Mouse (Mus musculus): ENCODE measurements around the gene Rnf126. TPM values are rescaled to one million over a fixed set of nuclear protein-coding genes. Genes with fewer than 3 reads are reported as not detected.
A peak's percentile ranks its signal among the peaks of the same experiment; 100 is the strongest.

Rnf126 gene
- total RNA-seq, 1 experiment from 2014 or later = 59.5 TPM

GRCm38 (mm10) chr10:79728323-79729249 is 38.2 kb downstream of the Rnf126 start:
- no peak for DNase-seq

- DNase-seq = peak; percentile 70
These were observed 40.7 kb downstream of the Rnf126 start for GRCm38 (mm10) chr10:79726090-79726489.

GRCm38 (mm10) chr10:79723692-79724091 is 43.1 kb downstream of the Rnf126 start:
- no peak for DNase-seq

GRCm38 (mm10) chr10:79723047-79723446 is 43.7 kb downstream of the Rnf126 start:
- DNase-seq = no peak

- DNase-seq = no peak
These were observed 45.7 kb downstream of the Rnf126 start for GRCm38 (mm10) chr10:79721089-79721488.

GRCm38 (mm10) chr10:79717640-79718357 is 49.0 kb downstream of the Rnf126 start:
- peak; percentile 78 for DNase-seq

- DNase-seq = peak; percentile 41
These were observed 49.8 kb downstream of the Rnf126 start for GRCm38 (mm10) chr10:79716988-79717355.

GRCm38 (mm10) chr10:79716254-79716987 is 50.3 kb downstream of the Rnf126 start, which contains the start of gene Hcn2:
Gene Hcn2, plus strand, starts transcription at chr10:79716634.
- peak; percentile 52 for DNase-seq

GRCm38 (mm10) chr10:79714996-79715395 is 51.8 kb downstream of the Rnf126 start:
- no peak for DNase-seq

- no peak for DNase-seq
These were observed 53.6 kb downstream of the Rnf126 start for GRCm38 (mm10) chr10:79713163-79713562.

GRCm38 (mm10) chr10:79712499-79713126 is 54.1 kb downstream of the Rnf126 start:
- peak; percentile 85 for DNase-seq

- no peak for DNase-seq
These were observed 54.7 kb downstream of the Rnf126 start for GRCm38 (mm10) chr10:79712029-79712428.

GRCm38 (mm10) chr10:79709307-79709706 is 57.4 kb downstream of the Rnf126 start:
- DNase-seq = no peak

GRCm38 (mm10) chr10:79708668-79709067 is 58.1 kb downstream of the Rnf126 start:
- no peak for DNase-seq

Other genes starting within 250 kb of the Rnf126 start
- gene Plpp2, start 233.2 kb downstream of the Rnf126 start, total RNA-seq (2021) = 28.3 and 32.1 TPM in 2 replicates
- gene Mier2, start 211.8 kb downstream of the Rnf126 start, total RNA-seq (2021) = 33.6 and 46.1 TPM in 2 replicates
- gene Theg, start 179.6 kb downstream of the Rnf126 start, total RNA-seq (2021) = not detected in 2 replicates
- gene C2cd4c, start 152.9 kb downstream of the Rnf126 start, total RNA-seq (2021) = 0.09 TPM in 1 of 2 replicates, not detected in the other
- gene Shc2, start 129.0 kb downstream of the Rnf126 start, total RNA-seq (2021) = 3.5 and 4.4 TPM in 2 replicates
- gene Odf3l2, start 121.2 kb downstream of the Rnf126 start, total RNA-seq (2021) = not detected in 2 replicates
- gene Madcam1, start 102.4 kb downstream of the Rnf126 start, total RNA-seq (2021) = not detected in 2 replicates
- 35.0 and 36.5 TPM in 2 replicates for gene Tpgs1, start 97.6 kb downstream of the Rnf126 start, total RNA-seq (2021)
- gene Cdc34, start 84.8 kb downstream of the Rnf126 start, total RNA-seq (2021) = 78.6 and 89.8 TPM in 2 replicates
- 1.2 and 1.6 TPM in 2 replicates for gene Gzmm, start 77.9 kb downstream of the Rnf126 start, total RNA-seq (2021)
- 522 and 531 TPM in 2 replicates for gene Bsg, start 62.5 kb downstream of the Rnf126 start, total RNA-seq (2021)
- gene Hcn2, start 50.3 kb downstream of the Rnf126 start, total RNA-seq (2021) = 5.4 and 7.7 TPM in 2 replicates
- 70.4 and 74.1 TPM in 2 replicates for gene Polrmt, start 20.4 kb downstream of the Rnf126 start, total RNA-seq (2021)
- gene Fgf22, start 11.9 kb downstream of the Rnf126 start, total RNA-seq (2021) = not detected in 2 replicates
- gene Fstl3, start 10.3 kb upstream of the Rnf126 start, total RNA-seq (2021) = 8.5 and 10.6 TPM in 2 replicates
- not detected in 2 replicates for gene Prss57, start 24.0 kb upstream of the Rnf126 start, total RNA-seq (2021)
- gene Palm, start 26.6 kb upstream of the Rnf126 start, total RNA-seq (2021) = 57.1 and 99.3 TPM in 2 replicates
- gene Misp, start 54.0 kb upstream of the Rnf126 start, total RNA-seq (2021) = 0.64 and 1.00 TPM in 2 replicates
- 224 and 249 TPM in 2 replicates for gene Ptbp1, start 87.5 kb upstream of the Rnf126 start, total RNA-seq (2021)
- gene Prtn3, start 107.5 kb upstream of the Rnf126 start, total RNA-seq (2021) = not detected in 2 replicates
- gene Plppr3, start 107.7 kb upstream of the Rnf126 start, total RNA-seq (2021) = 0.49 and 1.2 TPM in 2 replicates
- gene Elane, start 119.3 kb upstream of the Rnf126 start, total RNA-seq (2021) = not detected in 2 replicates
- 420 and 469 TPM in 2 replicates for gene Cfd, start 123.9 kb upstream of the Rnf126 start, total RNA-seq (2021)
- gene Med16, start 142.0 kb upstream of the Rnf126 start, total RNA-seq (2021) = 36.0 and 49.2 TPM in 2 replicates
- not detected in 2 replicates for gene Gm26602, start 143.9 kb upstream of the Rnf126 start, total RNA-seq (2021)
- 1.1 and 2.3 TPM in 2 replicates for gene Kiss1r, start 150.0 kb upstream of the Rnf126 start, total RNA-seq (2021)
- 85.5 and 98.9 TPM in 2 replicates for gene R3hdm4, start 154.3 kb upstream of the Rnf126 start, total RNA-seq (2021)
- gene Arid3a, start 160.1 kb upstream of the Rnf126 start, total RNA-seq (2021) = 5.2 and 5.8 TPM in 2 replicates
- 32.4 and 35.5 TPM in 2 replicates for gene Wdr18, start 193.2 kb upstream of the Rnf126 start, total RNA-seq (2021)
- 0.12 TPM in 1 of 2 replicates, not detected in the other for gene Grin3b, start 203.8 kb upstream of the Rnf126 start, total RNA-seq (2021)
- 159 and 161 TPM in 2 replicates for gene Tmem259, start 217.4 kb upstream of the Rnf126 start, total RNA-seq (2021)
- 28.3 and 29.8 TPM in 2 replicates for gene Cnn2, start 221.6 kb upstream of the Rnf126 start, total RNA-seq (2021)
- gene Abca7, start 229.5 kb upstream of the Rnf126 start, total RNA-seq (2021) = 24.2 and 29.1 TPM in 2 replicates
- gene Arhgap45, start 249.7 kb upstream of the Rnf126 start, total RNA-seq (2021) = 3.7 and 4.3 TPM in 2 replicates

Data from adrenal gland, postnatal 25 days (tissue).